Mouse (Mus musculus) midbrain, embryonic 10.5 days (tissue): Measurements from ENCODE around the gene Mypop. TPM values are rescaled to one million over a fixed set of nuclear protein-coding genes. Genes with fewer than 3 reads are reported as not detected.

ENCODE experiments used
- DNase-seq: peaks from one replicate; pipeline ENCODE4 v3.0.0-alpha.2; 2017; ENCODE audit warnings: low spot score
- H3K27ac ChIP-seq: fragments of 300-500 bp; sonication (generic); replicated peaks from 2 replicates; pipeline ENCODE4 v1.5.1; 2016; ENCODE audit warnings: mild to moderate bottlenecking
- H3K27me3 ChIP-seq: fragments of 300-500 bp; sonication (generic); 2 replicates; pipeline ENCODE4 v1.6.1; 2016; ENCODE audit warnings: low read depth, mild to moderate bottlenecking; ENCODE audit not compliant: poor library complexity, severe bottlenecking
- H3K36me3 ChIP-seq: fragments of 300-500 bp; sonication (generic); 2 replicates; pipeline ENCODE4 v1.6.1; 2016; ENCODE audit warnings: mild to moderate bottlenecking, moderate library complexity
- H3K4me1 ChIP-seq: fragments of 300-500 bp; sonication (generic); 2 replicates; pipeline ENCODE4 v1.6.1; 2016
- H3K4me3 ChIP-seq: fragments of 300-500 bp; sonication (generic); 2 replicates; pipeline ENCODE4 v1.5.1; 2016; ENCODE audit warnings: mild to moderate bottlenecking, moderate library complexity
- H3K9me3 ChIP-seq: fragments of 300-500 bp; sonication (generic); replicated peaks from 2 replicates; pipeline ENCODE4 v1.6.1; 2016; ENCODE audit warnings: mild to moderate bottlenecking
- WGBS: fragments of 180-500 bp; shearing (Covaris S2); methylation state at CpG from one replicate; pipeline ENCODE4 v1.1.7; 2016; 5-methylcytosine and 5-hydroxymethylcytosine counted together
- polyA plus RNA-seq: library from polyadenylated mRNA; unstranded; fragments of >200 nt; fragmentation: Nextera tagmentation; extraction: Ambion mirVana; gene quantifications from 2 replicates; pipeline ENCODE4 v1.2.1, GENCODE M21; 2016

The Mypop gene
- polyA plus RNA-seq, 1 experiment from 2014 or later, result 4.1 TPM

GRCm38 (mm10) chr7:19007026-19007977 lies 16.3 kb downstream of the Mypop start:
- H3K27ac ChIP-seq, result no peak overlapping the region
- 75% methylated on average over 13 of the region's 13 CpGs for WGBS
- peaks cover 32% of the 10 kb centered on the region for H3K36me3 ChIP-seq
- H3K4me3 ChIP-seq, result peak overlapping the region; percentile 98; the same call in 1 of the 2 replicates
- no peaks in the 10 kb centered on the region for H3K9me3 ChIP-seq
- no peaks in the 10 kb centered on the region for H3K27me3 ChIP-seq
- DNase-seq, result no peak
- peaks cover 59% of the 10 kb centered on the region for H3K4me1 ChIP-seq

- no peak overlapping the region for H3K27ac ChIP-seq
- WGBS, result 85% methylated on average over 7 of the region's 7 CpGs
- no peaks in the 10 kb centered on the region for H3K9me3 ChIP-seq
- H3K4me3 ChIP-seq, result no peak overlapping the region
- H3K27me3 ChIP-seq, result 0 out of 2 replicates have a peak, but pooled peaks cover 11% of the 10 kb centered on the region
- peaks cover 42% of the 10 kb centered on the region for H3K4me1 ChIP-seq
- H3K36me3 ChIP-seq, result peaks cover 23% of the 10 kb centered on the region
- no peak for DNase-seq
Observed at GRCm38 (mm10) chr7:19010581-19010980, 19.5 kb downstream of the Mypop start.

DNA sequence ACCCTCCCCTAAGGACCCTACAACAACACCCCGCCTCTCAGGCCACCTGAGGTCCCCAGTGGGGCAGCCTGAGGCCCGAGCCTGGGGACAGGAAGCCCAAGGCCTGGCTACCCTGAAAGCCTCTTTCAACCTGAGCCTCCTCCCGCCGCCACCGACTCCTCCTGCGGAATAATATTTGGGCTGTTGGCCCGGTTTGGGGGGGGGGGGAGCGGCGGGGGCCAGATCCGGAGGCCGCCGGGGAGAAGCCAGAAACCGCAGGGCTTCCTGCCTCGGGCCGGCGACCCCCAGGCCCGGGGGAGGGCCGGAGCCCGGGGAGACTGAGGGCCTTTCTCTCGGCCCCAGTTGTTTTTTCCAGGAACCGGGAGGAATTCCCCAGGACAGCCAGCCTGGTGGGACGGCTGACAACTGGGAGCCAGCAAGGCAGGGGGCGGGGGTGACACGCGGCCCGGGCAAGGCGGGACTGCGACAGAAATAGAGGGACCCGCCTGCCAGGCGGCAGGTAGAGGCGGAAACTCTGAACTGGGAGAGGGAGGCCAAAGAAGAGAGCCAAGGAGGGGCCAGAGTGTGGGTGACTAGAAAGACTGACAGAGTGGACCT lies 21.1 kb downstream of the Mypop start:
- 0 out of 2 replicates have a peak, but pooled peaks cover 11% of the 10 kb centered on the region for H3K27me3 ChIP-seq
- peak overlapping the region; percentile 52 for H3K4me3 ChIP-seq
- WGBS, result 3% methylated on average over 29 of the region's 31 CpGs
- peaks cover 27% of the 10 kb centered on the region for H3K4me1 ChIP-seq
- peaks cover 9% of the 10 kb centered on the region for H3K36me3 ChIP-seq
- H3K27ac ChIP-seq, result peak overlapping the region; percentile 86
- DNase-seq, result peak; percentile 45
- no peaks in the 10 kb centered on the region for H3K9me3 ChIP-seq

- 56% methylated on average over 2 of the region's 2 CpGs for WGBS
- DNase-seq, result no peak
- H3K4me3 ChIP-seq, result no peak overlapping the region
Observed at GRCm38 (mm10) chr7:19012882-19013281, 21.8 kb downstream of the Mypop start.

GRCm38 (mm10) chr7:19014452-19014851 lies 23.4 kb downstream of the Mypop start:
- Histone ChIP-seq H3K27ac (no peak overlapping the region), H3K36me3 (no peaks in the 10 kb centered on the region)
- 67% methylated on average over 15 of the region's 15 CpGs for WGBS

More at GRCm38 (mm10) chr7:19012882-19013281, 21.8 kb downstream of the Mypop start:
- Histone ChIP-seq H3K27ac (no peak overlapping the region), H3K27me3 (0 out of 2 replicates have a peak, but pooled peaks cover 11% of the 10 kb centered on the region), H3K4me1 (peaks cover 20% of the 10 kb centered on the region), H3K9me3 (no peaks in the 10 kb centered on the region), H3K36me3 (peaks cover 2% of the 10 kb centered on the region; the same call in 1 of the 2 replicates)

GRCm38 (mm10) chr7:19016042-19016441 lies 25.0 kb downstream of the Mypop start:
- no peaks in the 10 kb centered on the region for H3K9me3 ChIP-seq
- no peak overlapping the region for H3K4me3 ChIP-seq
- no peak for DNase-seq
- 88% methylated on average over 4 of the region's 4 CpGs for WGBS
- peaks cover 20% of the 10 kb centered on the region for H3K4me1 ChIP-seq
- H3K36me3 ChIP-seq, result no peaks in the 10 kb centered on the region
- peaks cover 22% of the 10 kb centered on the region for H3K27me3 ChIP-seq
- no peak overlapping the region for H3K27ac ChIP-seq

More at GRCm38 (mm10) chr7:19014452-19014851, 23.4 kb downstream of the Mypop start:
- peaks cover 20% of the 10 kb centered on the region for H3K4me1 ChIP-seq
- 0 out of 2 replicates have a peak, but pooled peaks cover 11% of the 10 kb centered on the region for H3K27me3 ChIP-seq
- H3K9me3 ChIP-seq, result no peaks in the 10 kb centered on the region
- H3K4me3 ChIP-seq, result no peak overlapping the region
- DNase-seq, result no peak

- no peaks in the 10 kb centered on the region for H3K9me3 ChIP-seq
- H3K27me3 ChIP-seq, result peaks cover 37% of the 10 kb centered on the region
- 89% methylated on average over 7 of the region's 7 CpGs for whole genome bisulfite sequencing
- H3K4me1 ChIP-seq, result peaks cover 4% of the 10 kb centered on the region
- no peak overlapping the region for H3K27ac ChIP-seq
- H3K4me3 ChIP-seq, result no peak overlapping the region
- DNase-seq, result no peak
- H3K36me3 ChIP-seq, result no peaks in the 10 kb centered on the region
Observed at GRCm38 (mm10) chr7:19017909-19018308, 26.9 kb downstream of the Mypop start.

GRCm38 (mm10) chr7:19021048-19021447 lies 30.0 kb downstream of the Mypop start:
- 23% methylated on average over 8 of the region's 8 CpGs for WGBS
- Histone ChIP-seq H3K9me3 (no peaks in the 10 kb centered on the region), H3K4me1 (peaks cover 22% of the 10 kb centered on the region), H3K27me3 (peaks cover 40% of the 10 kb centered on the region), H3K36me3 (no peaks in the 10 kb centered on the region), H3K27ac (no peak overlapping the region), H3K4me3 (no peak overlapping the region)
- DNase-seq, result no peak

DNA sequence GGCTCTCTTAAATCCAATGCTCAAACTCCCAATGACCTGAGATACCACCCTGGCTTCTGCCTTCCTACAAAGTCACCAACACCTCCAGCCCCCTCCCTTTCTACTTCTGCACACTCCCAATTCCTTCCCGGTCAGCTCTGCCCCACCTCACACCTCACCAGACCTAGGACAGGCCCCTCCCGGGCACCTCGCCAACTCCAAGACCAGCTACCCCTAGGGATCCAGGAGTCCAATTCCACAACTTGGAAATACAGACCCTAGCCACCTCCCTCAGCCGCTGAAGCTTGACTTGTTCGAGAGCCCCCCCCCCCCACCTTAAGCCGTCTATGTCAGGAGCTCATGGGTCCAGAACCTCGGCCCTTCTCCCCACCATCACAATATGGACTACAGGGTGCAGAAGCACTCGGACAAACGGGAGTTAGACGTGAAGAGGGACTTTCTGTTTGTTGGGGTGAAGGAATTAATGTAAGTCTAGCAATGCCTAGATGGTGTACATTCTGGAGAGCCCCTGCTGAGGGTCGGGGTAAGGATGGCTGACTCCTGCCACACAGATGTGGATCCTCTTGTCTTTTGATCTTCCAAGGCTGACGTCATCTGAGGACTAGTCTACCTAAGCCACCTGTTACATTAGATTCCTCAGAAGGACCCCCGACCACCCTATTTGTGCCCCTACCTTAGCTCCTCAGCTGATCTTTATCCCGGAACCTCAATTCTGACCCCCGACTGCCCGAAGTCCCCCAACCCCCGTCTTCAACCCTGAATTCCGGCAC lies 31.3 kb downstream of the Mypop start:
- no peak overlapping the region for H3K27ac ChIP-seq
- WGBS, result 67% methylated on average over 18 of the region's 18 CpGs

GRCm38 (mm10) chr7:19023357-19023814 lies 32.3 kb downstream of the Mypop start, which contains the start of gene Foxa3:
Gene Foxa3, minus strand, starts transcription at chr7:19023538.
- H3K4me3 ChIP-seq, result peak within 1 kb of the TSS; percentile 78
- H3K36me3 ChIP-seq, result peaks cover 4% of the 10 kb centered on the region; the same call in 1 of the 2 replicates
- H3K9me3 ChIP-seq, result no peaks in the 10 kb centered on the region
- peaks cover 27% of the 10 kb centered on the region for H3K4me1 ChIP-seq
- peak within 1 kb of the TSS; percentile 92 for H3K27ac ChIP-seq
- 5% methylated on average over 30 of the region's 30 CpGs for WGBS
- DNase-seq, result no peak
- peaks cover 40% of the 10 kb centered on the region for H3K27me3 ChIP-seq

More for the DNA sequence above, 31.3 kb downstream of the Mypop start:
- Histone ChIP-seq H3K4me1 (peaks cover 27% of the 10 kb centered on the region), H3K4me3 (no peak overlapping the region), H3K9me3 (no peaks in the 10 kb centered on the region), H3K27me3 (peaks cover 40% of the 10 kb centered on the region), H3K36me3 (no peaks in the 10 kb centered on the region)
- no peak for DNase-seq

DNA sequence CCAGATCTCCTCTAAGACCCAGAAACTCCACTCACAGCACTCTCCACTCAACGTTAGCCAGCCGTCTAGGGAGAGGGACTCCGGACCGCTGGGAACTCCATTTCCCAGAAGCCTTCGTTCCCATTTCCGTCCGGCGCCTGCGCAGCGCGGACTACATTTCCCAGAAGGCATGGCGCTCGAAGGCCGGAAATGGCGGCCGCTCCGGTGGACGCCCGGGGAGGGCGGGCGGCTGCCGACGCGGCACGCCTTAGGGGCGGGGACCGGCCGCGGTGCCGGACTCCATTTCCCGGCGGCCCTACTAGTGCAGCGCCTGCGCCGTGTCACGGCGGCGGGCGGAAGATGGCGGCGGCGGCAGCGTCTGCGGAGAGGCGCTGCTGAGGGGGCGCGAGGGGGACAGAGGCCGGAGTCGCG lies 33.1 kb downstream of the Mypop start, which contains the start of gene Sympk:
TSS of gene Sympk (plus strand) at position 282 of the 411 bp plus-strand sequence.
- Histone ChIP-seq H3K36me3 (peaks cover 11% of the 10 kb centered on the region), H3K4me3 (peak within 1 kb of the TSS; percentile 78), H3K27ac (peak within 1 kb of the TSS; percentile 92), H3K9me3 (no peaks in the 10 kb centered on the region), H3K4me1 (peaks cover 27% of the 10 kb centered on the region), H3K27me3 (peaks cover 40% of the 10 kb centered on the region)
- DNase-seq, result peak; percentile 94
- WGBS, result under 1% methylated on average over 50 of the region's 50 CpGs
